Mouse (Mus musculus) monocyte, adult 5-6 weeks (primary cell): ENCODE measurements at regions not wholly inside any gene's neighbourhood (a gene's known extent, or its start where the extent isn't known, plus 50 kb on each side); places are given as distances from the start of the nearest gene placed in this dataset.

Experiments
- ATAC-seq: fragments of 153-309, 156-312 bp; replicated peaks from 2 replicates; pipeline ENCODE4 v1.8.0; 2017; ENCODE audit warnings: mild to moderate bottlenecking; ENCODE audit not compliant: low TSS enrichment, insufficient number of reproducible peaks, severe bottlenecking, poor library complexity, low FRiP score

DNA sequence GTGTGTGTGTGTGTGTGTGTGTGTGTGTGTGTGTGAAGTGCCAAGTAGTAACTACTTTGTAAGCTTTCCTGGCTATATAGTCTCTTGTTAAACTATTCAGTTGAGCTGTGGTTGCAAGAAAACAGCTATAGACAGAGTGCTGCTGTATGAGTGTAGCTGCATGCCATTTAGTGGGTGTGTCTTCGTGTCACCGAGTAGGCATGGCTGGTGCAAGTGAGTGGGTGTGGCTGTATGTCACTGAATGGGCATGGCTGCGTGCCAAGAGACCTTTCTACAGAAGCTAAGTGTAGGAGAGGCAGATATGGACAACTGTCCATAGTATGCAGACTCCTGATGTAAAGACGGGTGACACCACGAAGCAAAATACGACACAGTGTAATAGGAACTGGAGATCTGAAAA, 126.4 kb upstream of the 4933415F23Rik start:
- no peak for ATAC-seq

- ATAC-seq = no peak
These were observed 112.6 kb upstream of the 4933415F23Rik start for GRCm38 (mm10) chr1:23214462-23215158.

GRCm38 (mm10) chr1:23207843-23208242, 105.8 kb upstream of the 4933415F23Rik start:
- ATAC-seq = no peak

DNA sequence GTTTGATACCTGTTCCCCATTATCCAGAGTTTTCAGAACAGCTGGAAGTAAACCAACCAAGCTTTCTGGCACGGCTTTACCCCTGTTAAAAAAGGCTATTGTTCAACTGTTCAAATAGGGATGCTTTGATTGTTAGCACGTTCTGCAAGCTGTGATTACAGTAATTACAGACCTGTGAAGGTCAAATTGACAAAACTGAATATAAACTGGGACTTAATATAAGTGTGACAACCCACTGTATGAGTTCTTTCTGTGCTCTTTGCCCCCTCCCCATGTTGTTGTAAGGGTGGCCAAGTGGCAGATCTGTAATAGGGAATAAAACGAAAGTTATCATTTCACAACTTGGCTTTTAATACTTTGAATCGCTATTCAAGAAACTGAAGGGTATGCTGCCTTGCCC, 105.0 kb upstream of the 4933415F23Rik start:
- no peak for ATAC-seq

DNA sequence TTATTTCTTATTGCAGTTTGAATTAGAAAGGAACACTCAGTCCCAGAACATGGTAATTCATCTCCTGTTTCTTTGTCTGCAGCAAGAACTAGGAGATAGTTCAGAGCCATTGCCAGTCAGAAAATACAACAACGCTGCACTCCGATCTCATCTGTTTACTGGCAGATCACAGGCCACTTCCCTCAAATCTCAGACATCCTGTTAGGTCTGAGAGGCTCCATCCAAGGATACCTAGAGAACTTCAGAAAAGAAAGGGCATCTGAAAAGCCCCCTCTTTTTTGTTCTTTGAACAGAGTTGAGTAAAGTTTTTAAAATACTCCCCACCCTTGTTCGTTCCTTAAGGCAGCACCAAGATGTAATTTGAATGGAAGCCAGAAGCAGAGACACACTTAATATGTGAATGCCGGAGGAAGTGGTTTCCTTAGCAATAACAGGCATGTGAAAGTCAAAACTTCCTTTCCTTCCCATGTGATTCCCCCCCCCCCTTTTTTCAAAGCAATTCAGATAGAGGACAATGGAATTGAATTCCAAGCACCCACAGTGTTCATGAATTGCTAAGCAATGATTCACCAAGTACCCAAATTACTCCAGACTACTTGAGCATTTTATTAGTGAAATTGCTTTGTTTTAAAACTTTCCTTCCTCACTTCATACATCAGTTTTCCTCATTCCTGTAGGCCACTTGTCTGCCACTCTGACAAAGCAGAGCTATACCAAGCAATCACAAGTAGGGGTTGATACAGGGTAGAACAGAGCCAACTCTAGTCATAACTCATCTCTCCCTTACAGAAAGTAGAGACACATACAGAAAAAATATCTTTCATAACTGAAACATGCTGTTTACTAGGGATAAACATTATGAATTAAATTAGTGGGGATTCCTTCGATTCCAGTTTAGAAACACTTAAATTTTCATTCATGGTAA, 100.7 kb upstream of the 4933415F23Rik start:
- no peak for ATAC-seq

- ATAC-seq = no peak
These were observed 98.4 kb upstream of the 4933415F23Rik start for GRCm38 (mm10) chr1:23200460-23200859.

GRCm38 (mm10) chr1:23190316-23191005, 88.4 kb upstream of the 4933415F23Rik start:
- ATAC-seq = no peak

- no peak for ATAC-seq
These were observed 87.7 kb upstream of the 4933415F23Rik start for GRCm38 (mm10) chr1:23189790-23190189.

DNA sequence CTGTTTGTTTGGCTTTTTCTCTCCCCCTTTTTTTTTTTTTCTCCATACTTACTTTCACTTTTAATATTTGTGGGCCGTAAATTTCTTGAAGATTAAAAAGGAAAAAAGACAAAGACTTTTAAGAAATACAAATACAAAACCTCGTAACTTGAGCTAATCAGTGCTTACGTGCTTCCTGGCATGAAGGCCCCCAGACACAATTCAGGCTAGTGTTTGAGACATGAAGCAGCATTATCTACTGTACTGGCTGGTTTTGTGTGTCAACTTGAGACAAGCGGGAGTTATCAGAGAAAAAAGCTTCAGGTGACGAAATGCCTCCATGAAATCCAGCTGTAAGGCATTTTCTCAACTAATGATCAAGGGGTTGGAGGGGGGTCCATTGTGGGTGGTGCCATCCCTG, 86.2 kb upstream of the 4933415F23Rik start:
- ATAC-seq = no peak

GRCm38 (mm10) chr1:23187446-23188206, 85.6 kb upstream of the 4933415F23Rik start:
- no peak for ATAC-seq

GRCm38 (mm10) chr1:23184728-23185127, 82.7 kb upstream of the 4933415F23Rik start:
- no peak for ATAC-seq

GRCm38 (mm10) chr1:23182541-23182940, 80.5 kb upstream of the 4933415F23Rik start:
- ATAC-seq = no peak

DNA sequence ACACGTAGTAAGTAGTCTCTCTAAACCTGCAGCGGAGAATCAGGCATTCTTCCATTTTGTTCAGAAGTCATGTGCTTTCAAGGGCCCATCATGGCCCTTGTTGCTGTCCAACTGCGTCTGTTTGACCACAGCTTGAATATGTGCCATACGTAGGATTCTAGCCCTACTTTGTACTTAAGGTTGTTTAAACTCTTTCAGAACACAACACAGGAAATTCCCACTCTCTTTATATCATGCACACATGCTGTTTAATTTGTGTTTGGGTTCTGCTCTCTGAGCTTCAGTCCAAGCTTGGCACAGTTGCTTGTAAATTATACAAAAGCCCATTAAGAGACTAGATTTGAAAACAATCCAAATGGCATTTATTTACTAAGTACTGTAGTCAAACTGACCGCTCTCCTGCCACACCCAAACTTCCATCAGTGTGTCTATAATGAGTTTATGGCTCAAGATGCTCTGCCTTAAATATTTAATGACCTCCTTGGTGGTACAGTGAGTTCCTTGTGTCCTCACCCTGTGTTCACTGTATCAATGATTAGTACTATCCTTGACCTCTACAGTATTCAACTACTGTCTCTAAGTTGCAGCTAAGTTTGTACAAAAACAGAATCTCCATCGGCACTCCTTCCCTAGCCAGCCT, 76.4 kb upstream of the 4933415F23Rik start:
- no peak for ATAC-seq

DNA sequence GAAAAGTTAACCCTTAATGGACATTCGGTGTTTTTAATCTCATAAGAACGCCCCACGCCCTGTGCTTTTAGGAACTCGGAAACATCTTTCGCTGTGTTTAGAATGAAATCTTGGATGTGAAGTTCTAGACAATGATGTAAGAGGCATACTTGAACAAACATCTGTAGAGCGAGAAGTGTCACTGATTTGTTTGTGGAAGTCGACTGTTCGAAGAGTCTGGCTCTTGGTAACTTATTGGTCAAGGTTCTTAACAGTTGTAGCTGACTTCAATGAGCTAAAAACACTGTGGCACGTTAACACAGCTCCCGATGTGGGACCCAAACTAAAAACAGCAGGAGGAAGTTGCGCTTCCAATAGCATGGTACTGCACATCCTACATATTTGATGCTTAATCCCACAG, 72.0 kb upstream of the 4933415F23Rik start:
- ATAC-seq = no peak

DNA sequence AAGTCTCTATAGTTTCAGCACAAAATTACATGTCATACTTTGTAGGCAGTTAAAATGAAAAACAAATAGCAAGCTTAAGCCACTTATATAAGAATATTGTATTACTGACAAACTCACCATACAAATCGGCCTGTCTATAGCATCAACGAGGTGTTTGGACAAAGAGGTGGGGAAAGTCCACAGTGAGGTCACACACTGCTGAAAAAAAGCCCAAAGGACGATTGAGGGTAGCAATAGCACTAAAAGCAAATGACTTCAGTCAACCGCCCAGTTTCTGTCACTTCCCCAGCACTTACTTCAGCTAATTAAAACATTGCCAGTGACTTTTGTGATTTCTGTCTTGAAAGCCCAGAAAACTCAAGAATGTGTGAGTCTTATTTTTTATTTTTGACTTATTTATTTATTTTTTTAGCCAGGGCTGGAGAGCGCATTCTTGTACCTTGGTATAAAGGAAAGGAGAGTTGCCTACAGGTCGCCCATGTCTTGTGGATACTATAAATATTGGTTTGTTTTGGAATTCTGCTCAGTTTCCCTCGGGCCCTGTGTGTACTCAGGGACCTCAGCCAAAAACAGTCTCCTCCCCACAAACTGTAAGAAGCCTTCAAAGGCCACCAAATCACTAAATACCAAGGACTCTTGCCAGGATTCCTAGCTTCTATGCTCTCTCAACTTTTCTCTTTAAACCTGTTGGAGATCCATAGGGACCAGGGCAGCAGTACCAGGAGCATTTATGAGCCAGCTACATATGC, 71.2 kb upstream of the 4933415F23Rik start:
- no peak for ATAC-seq

- ATAC-seq = no peak
These were observed 69.3 kb upstream of the 4933415F23Rik start for GRCm38 (mm10) chr1:23171336-23171735.

DNA sequence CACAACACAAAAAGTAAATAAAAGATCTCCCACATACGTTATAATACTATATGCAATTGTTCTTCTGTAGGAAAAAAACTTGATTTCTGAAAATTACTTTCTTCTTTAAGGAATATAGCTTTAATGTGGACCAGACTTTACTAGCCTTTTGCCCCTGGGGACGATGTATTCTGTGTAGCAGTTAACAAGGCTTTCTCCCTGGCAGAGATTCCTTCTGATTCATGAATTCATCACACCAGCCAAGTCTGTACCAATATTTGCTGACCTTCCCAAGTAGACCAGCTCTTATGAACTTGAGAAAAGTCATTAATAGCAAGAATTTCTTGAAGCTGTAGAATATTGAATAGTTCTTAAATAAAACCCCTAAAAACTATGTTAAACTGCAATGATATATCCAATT, 68.7 kb upstream of the 4933415F23Rik start:
- ATAC-seq = no peak

GRCm38 (mm10) chr1:23168504-23168903, 66.5 kb upstream of the 4933415F23Rik start:
- ATAC-seq = no peak
